Mouse (Mus musculus) thymus, postnatal 0 days (tissue): Measurements from ENCODE around the gene Acsbg2. TPM values are rescaled to one million over a fixed set of nuclear protein-coding genes. Genes with fewer than 3 reads are reported as not detected.
A peak's percentile ranks its signal among the peaks of the same experiment; 100 is the strongest.

Source experiments
- DNase-seq: peaks from one replicate; pipeline ENCODE4 v3.0.0-alpha.2; 2015; ENCODE audit warnings: low spot score
- polyA plus RNA-seq: library from polyadenylated mRNA; unstranded; fragments of >200 nt; fragmentation: Nextera tagmentation; extraction: Ambion mirVana; gene quantifications from 2 replicates; pipeline ENCODE4 v1.2.1, GENCODE M21; 2015

Acsbg2 gene
- polyA plus RNA-seq, 1 experiment from 2014 or later: not detected

DNA sequence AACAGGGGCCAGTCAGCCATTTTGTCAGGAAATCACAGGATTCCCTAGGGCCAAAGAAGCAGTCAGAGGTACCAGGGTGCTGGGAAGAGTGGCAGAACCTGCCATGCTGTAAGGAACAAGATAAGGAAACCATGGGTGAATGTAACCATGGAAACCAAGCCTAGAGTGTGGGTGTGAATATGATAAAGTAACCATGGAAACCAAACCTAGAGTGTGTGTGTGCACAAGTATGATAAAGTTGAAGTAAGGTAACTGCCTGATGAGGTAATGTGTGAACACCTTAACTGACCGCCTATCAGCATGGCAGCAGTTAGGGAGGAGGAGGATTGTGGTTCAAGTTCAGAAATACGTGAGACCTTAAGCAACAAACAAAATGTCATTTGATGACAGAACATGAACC is 47.5 kb downstream of the Acsbg2 start:
- DNase-seq: no peak

GRCm38 (mm10) chr17:56823352-56823751 is 50.9 kb downstream of the Acsbg2 start:
- DNase-seq: no peak

DNA sequence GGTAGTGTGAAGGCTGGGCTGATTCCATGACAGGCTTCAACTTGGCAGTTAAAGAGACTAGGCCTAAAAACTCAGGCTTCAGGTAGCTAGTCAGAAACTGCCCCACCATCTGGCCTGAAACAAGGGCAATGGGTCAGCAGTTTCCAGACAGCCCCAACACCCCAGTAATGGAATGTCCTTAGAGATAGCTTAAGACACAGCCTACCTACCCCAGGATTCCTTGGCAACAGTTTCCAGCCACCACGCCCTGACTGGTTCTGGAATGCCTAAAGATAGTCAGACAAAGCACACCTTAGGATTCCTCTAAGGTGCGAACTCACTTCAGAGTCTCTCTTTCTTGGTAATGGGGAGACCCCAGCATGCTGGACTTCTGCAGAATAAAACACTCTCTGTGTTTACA is 51.9 kb downstream of the Acsbg2 start:
- DNase-seq: no peak

- peak; percentile 71 for DNase-seq
These were observed 54.5 kb downstream of the Acsbg2 start for GRCm38 (mm10) chr17:56819694-56820111.

- no peak for DNase-seq
These were observed 55.2 kb downstream of the Acsbg2 start for GRCm38 (mm10) chr17:56819032-56819545.

DNA sequence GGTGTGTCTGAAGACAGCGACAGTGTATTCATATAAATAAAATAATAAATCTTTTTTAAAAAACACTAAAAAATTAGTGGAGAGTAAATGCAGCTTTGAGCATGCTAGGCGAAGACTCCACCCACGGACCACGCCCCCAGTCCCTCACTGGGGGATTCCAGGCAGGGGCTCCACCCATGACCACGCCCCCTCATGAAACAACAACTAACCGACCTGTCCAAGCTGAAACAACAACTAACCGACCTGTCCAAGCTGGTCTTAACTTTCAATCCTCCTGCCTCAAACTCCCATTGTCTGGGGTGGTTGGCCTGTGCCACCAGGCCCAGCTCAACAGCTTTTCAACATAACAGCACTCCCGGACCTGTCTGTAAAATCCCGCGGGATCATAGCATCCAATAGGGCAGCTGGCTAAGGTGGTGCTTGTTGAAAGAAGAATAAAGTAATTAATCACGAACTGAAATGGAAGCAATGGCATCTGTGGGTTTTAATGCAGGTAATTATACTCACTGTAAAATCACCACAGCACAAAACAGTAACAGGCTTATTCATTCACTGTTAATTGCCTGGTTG is 56.1 kb downstream of the Acsbg2 start:
- DNase-seq: no peak

DNA sequence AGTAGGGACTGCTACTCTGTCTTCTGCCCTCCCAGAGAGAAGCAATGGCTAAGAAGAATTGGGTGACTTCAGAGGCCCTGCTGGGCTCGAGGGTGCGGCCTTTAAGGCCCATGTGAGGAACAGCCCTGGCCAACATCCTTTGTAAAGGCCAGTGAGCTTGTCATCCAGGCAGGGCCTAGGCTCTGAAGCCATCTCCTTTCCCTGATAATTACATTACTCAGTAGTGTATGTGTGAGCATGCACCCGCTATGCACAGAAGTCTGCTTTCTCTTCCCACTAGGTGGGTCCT is 59.2 kb downstream of the Acsbg2 start:
- DNase-seq: no peak

GRCm38 (mm10) chr17:56814316-56815056 is 59.8 kb downstream of the Acsbg2 start:
- no peak for DNase-seq

DNA sequence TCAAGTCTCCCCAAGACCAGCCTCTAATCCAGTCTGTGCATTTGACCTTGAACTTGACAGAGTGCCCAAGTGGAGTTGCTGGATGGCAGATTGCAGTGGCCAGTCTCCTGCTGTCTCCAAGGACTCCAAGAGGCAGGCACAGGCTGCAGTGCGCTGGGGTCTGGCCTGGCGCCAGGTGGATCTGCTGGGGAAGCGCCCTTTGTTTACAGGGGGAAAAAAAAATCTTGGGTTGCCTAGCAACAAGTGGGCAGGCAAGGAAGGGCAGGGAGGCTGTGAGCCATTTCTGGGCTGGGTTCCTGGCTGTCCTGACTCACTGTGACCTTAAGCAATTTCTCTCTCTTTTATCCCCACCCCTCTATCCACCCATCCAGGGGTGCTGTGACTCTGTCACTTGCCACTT is 64.0 kb downstream of the Acsbg2 start:
- DNase-seq: no peak

DNA sequence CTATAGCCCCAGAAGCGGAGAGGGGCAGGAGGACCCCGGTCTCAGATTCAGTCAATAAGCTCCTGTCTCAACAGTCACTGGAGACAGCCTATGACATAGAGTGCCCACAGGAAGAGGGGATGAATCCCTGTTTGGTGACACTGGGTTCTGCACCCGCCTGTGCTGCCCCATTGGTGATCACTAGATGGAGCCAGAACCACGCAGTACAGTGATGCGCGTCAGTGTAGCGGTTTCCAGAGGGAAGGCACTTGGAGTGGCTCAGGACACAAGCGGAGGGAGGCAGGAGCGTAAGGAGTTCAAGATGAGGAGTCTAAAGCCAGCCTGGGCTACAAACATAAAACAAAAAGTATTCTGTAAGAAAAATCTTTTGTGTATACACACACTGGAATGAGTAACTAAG is 65.7 kb downstream of the Acsbg2 start:
- peak; percentile 68 for DNase-seq

- no peak for DNase-seq
These were observed 68.5 kb downstream of the Acsbg2 start for GRCm38 (mm10) chr17:56805784-56806183.

GRCm38 (mm10) chr17:56804952-56805351 is 69.3 kb downstream of the Acsbg2 start:
- no peak for DNase-seq

DNA sequence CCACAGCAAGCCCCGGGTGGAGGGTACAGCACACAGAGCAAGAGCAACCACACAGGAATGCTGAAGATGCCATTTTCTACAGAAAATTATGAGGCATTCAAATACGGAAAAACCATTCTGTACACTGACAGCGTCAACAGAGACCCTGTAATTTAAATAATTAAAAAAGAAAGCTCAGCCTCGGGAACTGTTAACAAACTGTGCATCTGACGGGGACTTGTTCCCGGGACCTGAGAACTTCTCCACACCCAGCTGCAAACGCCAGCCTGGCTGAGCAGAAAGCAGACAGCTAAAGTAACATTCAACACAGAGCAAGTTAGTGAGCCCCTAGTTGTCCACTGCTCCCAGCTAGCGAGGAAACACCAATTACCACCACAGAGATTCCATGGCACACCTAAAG is 72.2 kb downstream of the Acsbg2 start:
- no peak for DNase-seq

- DNase-seq: no peak
These were observed 75.0 kb downstream of the Acsbg2 start for GRCm38 (mm10) chr17:56799276-56799675.

DNA sequence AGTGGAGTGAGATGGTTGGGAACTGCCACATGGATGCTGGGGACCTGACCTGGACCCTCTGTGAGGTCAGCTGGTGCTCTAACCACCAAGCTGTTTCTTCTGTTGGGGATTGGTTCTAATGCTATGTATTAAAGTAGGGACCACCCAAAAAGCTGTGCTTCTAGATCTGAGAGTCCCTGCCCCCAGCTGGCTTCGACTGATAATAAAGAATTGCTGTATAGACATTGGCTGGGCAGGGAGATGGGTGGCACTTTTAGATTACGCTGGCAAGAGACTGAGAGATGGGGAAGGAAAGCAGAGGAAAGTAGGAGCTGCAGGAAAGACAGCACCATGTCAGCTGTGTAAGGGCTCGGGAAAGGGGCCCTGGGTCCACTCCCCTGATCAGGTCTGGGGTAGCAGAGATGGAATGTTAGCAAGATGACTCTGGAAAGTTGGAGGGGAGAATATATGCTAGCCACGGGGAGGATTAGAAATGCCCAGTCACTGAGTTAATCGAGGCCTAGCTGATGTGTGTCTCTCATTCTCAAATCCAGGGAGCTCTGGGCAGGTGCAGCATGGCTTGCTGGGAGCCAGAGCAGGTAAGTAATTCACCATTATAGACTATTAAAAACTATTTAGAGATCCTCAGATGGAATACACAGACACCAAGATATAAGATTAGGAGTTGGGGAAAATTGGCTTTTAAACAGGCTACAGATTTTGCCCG is 80.5 kb downstream of the Acsbg2 start:
- DNase-seq: no peak

Other genes with a start within 250 kb of the Acsbg2 start
- 40.1 and 41.0 TPM in 2 replicates for gene Lonp1, start 247.6 kb downstream of the Acsbg2 start, polyA plus RNA-seq
- gene Catsperd, start 246.3 kb downstream of the Acsbg2 start, polyA plus RNA-seq: 0.09 and 0.57 TPM in 2 replicates
- gene Ranbp3, start 201.2 kb downstream of the Acsbg2 start, polyA plus RNA-seq: 76.2 and 81.4 TPM in 2 replicates
- gene Ndufa11, start 156.7 kb downstream of the Acsbg2 start, polyA plus RNA-seq: 821 and 873 TPM in 2 replicates
- 20.3 and 26.9 TPM in 2 replicates for gene Vmac, start 156.4 kb downstream of the Acsbg2 start, polyA plus RNA-seq
- gene Nrtn, start 116.9 kb downstream of the Acsbg2 start, polyA plus RNA-seq: 17.3 and 23.6 TPM in 2 replicates
- 34.0 and 36.5 TPM in 2 replicates for gene Dus3l, start 109.7 kb downstream of the Acsbg2 start, polyA plus RNA-seq
- 0.40 and 0.68 TPM in 2 replicates for gene Prr22, start 104.2 kb downstream of the Acsbg2 start, polyA plus RNA-seq
- gene Rfx2, start 43.4 kb downstream of the Acsbg2 start, polyA plus RNA-seq: 3.0 and 3.2 TPM in 2 replicates
- 0.21 and 0.26 TPM in 2 replicates for gene 1700061G19Rik, start 1.0 kb upstream of the Acsbg2 start, polyA plus RNA-seq
- gene Mllt1, start 61.0 kb upstream of the Acsbg2 start, polyA plus RNA-seq: 24.2 and 26.6 TPM in 2 replicates
- gene Acer1, start 107.7 kb upstream of the Acsbg2 start, polyA plus RNA-seq: not detected in 2 replicates
- gene Clpp, start 115.9 kb upstream of the Acsbg2 start, polyA plus RNA-seq: 111 and 113 TPM in 2 replicates
- 35.0 and 35.6 TPM in 2 replicates for gene Alkbh7, start 122.9 kb upstream of the Acsbg2 start, polyA plus RNA-seq
- gene Pspn, start 125.6 kb upstream of the Acsbg2 start, polyA plus RNA-seq: 0.55 TPM in 1 of 2 replicates, not detected in the other
- gene Gtf2f1, start 136.8 kb upstream of the Acsbg2 start, polyA plus RNA-seq: 76.1 and 81.7 TPM in 2 replicates
- 0.42 and 0.53 TPM in 2 replicates for gene Gm17949, start 137.0 kb upstream of the Acsbg2 start, polyA plus RNA-seq
- 37.5 and 42.3 TPM in 2 replicates for gene Khsrp, start 157.1 kb upstream of the Acsbg2 start, polyA plus RNA-seq
- 0.10 TPM in 1 of 2 replicates, not detected in the other for gene Slc25a41, start 167.2 kb upstream of the Acsbg2 start, polyA plus RNA-seq
- gene Crb3, start 184.7 kb upstream of the Acsbg2 start, polyA plus RNA-seq: 1.6 and 2.7 TPM in 2 replicates
- gene Slc25a23, start 185.4 kb upstream of the Acsbg2 start, polyA plus RNA-seq: 8.3 and 8.8 TPM in 2 replicates
- gene Dennd1c, start 204.1 kb upstream of the Acsbg2 start, polyA plus RNA-seq: 49.8 and 65.1 TPM in 2 replicates
- gene Tubb4a, start 213.3 kb upstream of the Acsbg2 start, polyA plus RNA-seq: 1.0 and 1.2 TPM in 2 replicates
- gene Tnfsf9, start 230.9 kb upstream of the Acsbg2 start, polyA plus RNA-seq: 2.7 and 3.0 TPM in 2 replicates